Mouse (Mus musculus) forebrain, embryonic 16.5 days (tissue): ENCODE measurements at regions not wholly inside any gene's neighbourhood (a gene's known extent, or its start where the extent isn't known, plus 50 kb on each side); places are given as distances from the start of the nearest gene placed in this dataset.

Experiments used
- ATAC-seq: fragments of 200-750 bp; cut with Nextera tagmentation; 2 replicates; pipeline ENCODE4 v1.8.0; 2017; ENCODE audit warnings: mild to moderate bottlenecking, moderate library complexity
- H3K27ac ChIP-seq: fragments of 300-500 bp; sonication (generic); 2 replicates; pipeline ENCODE4 v1.5.1; 2014; ENCODE audit warnings: low read length, control low read depth
- H3K27me3 ChIP-seq: fragments of 300-500 bp; sonication (generic); replicated peaks from 2 replicates; pipeline ENCODE4 v1.6.1; 2014; ENCODE audit warnings: low read length; ENCODE audit not compliant: control insufficient read depth, insufficient read depth
- H3K36me3 ChIP-seq: fragments of 300-500 bp; sonication (generic); 2 replicates; pipeline ENCODE4 v1.6.1; 2014; ENCODE audit not compliant: control insufficient read depth, insufficient read depth
- H3K4me1 ChIP-seq: fragments of 300-500 bp; sonication (generic); replicated peaks from 2 replicates; pipeline ENCODE4 v1.6.1; 2014; ENCODE audit warnings: low read length; ENCODE audit not compliant: control insufficient read depth, insufficient read depth
- H3K4me2 ChIP-seq: fragments of 300-500 bp; sonication (generic); 2 replicates; pipeline ENCODE4 v1.6.1; 2014; ENCODE audit warnings: mild to moderate bottlenecking, low read length, control low read depth
- H3K4me3 ChIP-seq: fragments of 300-500 bp; sonication (generic); replicated peaks from 2 replicates; pipeline ENCODE4 v1.5.1; 2014; ENCODE audit warnings: mild to moderate bottlenecking, low read length, control low read depth
- H3K9ac ChIP-seq: fragments of 300-500 bp; sonication (generic); replicated peaks from 2 replicates; pipeline ENCODE4 v1.6.1; 2014; ENCODE audit warnings: low read depth, low read length, control low read depth
- H3K9me3 ChIP-seq: fragments of 300-500 bp; sonication (generic); 2 replicates; pipeline ENCODE4 v1.6.1; 2016; ENCODE audit warnings: low read length; ENCODE audit not compliant: control insufficient read depth
- WGBS: fragments of 180-500 bp; shearing (Covaris S2); extraction: QIAGEN DNeasy Blood & Tissue Kit; methylation state at CpG from one replicate; pipeline ENCODE4 v1.1.7; 2014; 5-methylcytosine and 5-hydroxymethylcytosine counted together

DNA sequence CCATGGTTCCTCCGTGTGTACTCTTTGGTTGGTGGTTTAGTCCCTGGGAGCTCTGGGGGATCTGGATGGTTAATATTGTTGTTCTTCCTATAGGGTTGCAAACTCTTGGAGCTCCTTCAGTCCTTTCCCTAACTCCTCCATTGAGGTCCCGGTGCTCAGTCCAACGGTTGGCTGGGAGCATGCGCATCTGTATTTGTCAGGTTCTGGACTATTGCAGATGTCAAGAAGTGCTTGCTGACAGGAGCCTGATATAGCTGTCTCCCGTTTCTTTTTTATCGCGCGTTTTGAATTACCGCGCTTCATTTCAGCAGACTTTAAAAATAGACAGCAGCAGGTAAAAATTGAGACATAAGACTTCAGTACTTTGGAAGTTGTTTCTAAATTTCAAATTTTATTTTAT lies 518.3 kb upstream of the Adgrl2 start:
- no peak overlapping the region for H3K4me3 ChIP-seq
- H3K27ac ChIP-seq: no peak overlapping the region
- H3K9me3 ChIP-seq: no peaks in the 10 kb centered on the region
- no peak overlapping the region for H3K9ac ChIP-seq
- no peaks in the 10 kb centered on the region for H3K27me3 ChIP-seq
- no peak for ATAC-seq
- no peak overlapping the region for H3K4me2 ChIP-seq
- H3K4me1 ChIP-seq: no peaks in the 10 kb centered on the region
- H3K36me3 ChIP-seq: no peaks in the 10 kb centered on the region
- 93% methylated on average over 10 of the region's 10 CpGs for WGBS

DNA sequence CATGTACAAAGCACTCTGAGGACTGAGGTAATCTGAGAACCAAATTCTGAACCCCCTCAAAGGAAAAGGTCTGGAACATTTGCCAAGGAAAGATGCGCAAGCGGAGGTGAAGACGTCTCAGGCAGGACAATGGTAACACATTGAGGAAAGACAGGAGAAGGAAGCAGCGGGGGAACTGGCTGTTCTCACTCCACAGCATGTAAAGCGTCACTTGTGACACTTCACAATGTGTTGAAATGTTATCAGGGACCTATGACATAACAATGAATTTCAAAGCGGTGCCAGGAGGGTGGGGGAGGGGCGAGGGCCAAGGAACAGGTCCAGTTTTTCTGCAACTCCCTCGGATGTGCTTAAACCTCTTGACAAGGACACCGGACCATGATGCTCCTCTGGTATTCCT lies 515.3 kb upstream of the Adgrl2 start:
- no peak for ATAC-seq

DNA sequence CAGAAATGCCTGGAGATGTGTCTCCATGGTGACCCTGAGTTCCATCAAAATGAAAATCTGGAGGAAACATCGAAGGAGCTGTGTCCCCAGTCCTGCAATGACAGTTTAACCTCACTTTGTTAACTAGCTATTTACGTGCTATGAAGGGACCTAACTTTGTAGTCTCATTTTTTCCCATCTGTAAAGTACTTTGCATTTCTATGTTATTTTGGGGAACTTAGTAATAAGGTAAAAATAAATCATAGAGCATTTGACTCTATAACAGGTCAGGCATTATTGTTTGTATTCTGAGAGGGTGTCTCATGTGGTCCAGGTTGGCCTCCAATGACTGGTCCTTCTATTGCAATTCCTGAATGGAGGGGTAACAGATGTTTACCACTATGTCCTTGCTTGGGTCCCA lies 513.6 kb upstream of the Adgrl2 start:
- no peaks in the 10 kb centered on the region for H3K4me1 ChIP-seq
- ATAC-seq: no peak
- no peaks in the 10 kb centered on the region for H3K36me3 ChIP-seq
- no peak overlapping the region for H3K27ac ChIP-seq
- no peaks in the 10 kb centered on the region for H3K27me3 ChIP-seq
- H3K4me2 ChIP-seq: no peak overlapping the region
- H3K9me3 ChIP-seq: no peaks in the 10 kb centered on the region
- no peak overlapping the region for H3K9ac ChIP-seq
- WGBS: 88% methylated on average over 2 of the region's 2 CpGs
- H3K4me3 ChIP-seq: no peak overlapping the region

More for the DNA sequence above, 515.3 kb upstream of the Adgrl2 start:
- H3K4me1 ChIP-seq: no peaks in the 10 kb centered on the region
- no peak overlapping the region for H3K4me3 ChIP-seq
- H3K4me2 ChIP-seq: no peak overlapping the region
- H3K27me3 ChIP-seq: no peaks in the 10 kb centered on the region
- 85% methylated on average over 9 of the region's 9 CpGs for WGBS
- H3K27ac ChIP-seq: no peak overlapping the region
- no peaks in the 10 kb centered on the region for H3K9me3 ChIP-seq
- no peak overlapping the region for H3K9ac ChIP-seq
- H3K36me3 ChIP-seq: no peaks in the 10 kb centered on the region

DNA sequence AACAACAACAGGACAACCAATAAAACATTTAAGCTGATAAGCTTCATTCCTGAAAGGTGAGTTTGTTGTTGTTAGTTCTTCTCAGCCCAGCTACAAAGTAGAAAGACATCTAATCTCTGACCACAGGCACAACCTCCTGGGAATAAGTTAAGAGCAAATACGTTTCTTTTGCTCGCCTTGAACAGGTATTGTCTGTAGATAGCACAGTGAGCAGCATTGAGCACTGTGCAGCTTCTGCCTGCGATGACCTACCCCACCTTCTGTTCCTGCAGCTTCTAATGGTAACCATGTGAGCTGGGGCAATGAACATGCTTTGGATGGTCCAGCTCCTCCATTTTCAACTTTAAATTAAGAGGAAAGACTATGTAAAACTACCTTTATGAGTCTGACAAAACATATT lies 509.8 kb upstream of the Adgrl2 start:
- Histone ChIP-seq H3K9ac (no peak overlapping the region), H3K36me3 (no peaks in the 10 kb centered on the region), H3K4me2 (no peak overlapping the region), H3K9me3 (no peaks in the 10 kb centered on the region), H3K27ac (no peak overlapping the region), H3K27me3 (no peaks in the 10 kb centered on the region), H3K4me1 (no peaks in the 10 kb centered on the region), H3K4me3 (no peak overlapping the region)
- no peak for ATAC-seq
- WGBS: 88% methylated on average over 3 of the region's 3 CpGs

DNA sequence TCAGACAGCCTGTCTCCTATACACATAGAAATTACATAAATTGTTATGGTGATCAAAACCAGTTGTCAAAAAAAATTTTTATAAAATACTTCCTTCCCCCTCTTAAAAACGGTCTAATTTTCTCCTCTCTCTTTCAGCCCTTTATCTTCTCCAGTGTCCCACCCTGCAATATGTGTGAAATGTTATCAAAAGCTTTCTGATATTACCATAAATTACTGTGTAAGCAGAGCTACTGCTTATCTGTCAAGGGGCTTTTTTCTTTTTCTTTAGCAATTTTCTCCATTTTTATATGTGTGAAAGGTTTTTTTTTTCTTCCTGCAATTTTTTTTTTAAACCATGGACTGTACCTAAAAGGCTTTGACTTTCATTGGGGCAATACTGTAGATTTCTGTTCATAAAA lies 508.4 kb upstream of the Adgrl2 start:
- H3K4me2 ChIP-seq: no peak overlapping the region
- no peaks in the 10 kb centered on the region for H3K9me3 ChIP-seq
- no peak overlapping the region for H3K4me3 ChIP-seq
- no peaks in the 10 kb centered on the region for H3K36me3 ChIP-seq
- 81% methylated on average over 1 of the region's 1 CpGs for WGBS
- no peak for ATAC-seq
- no peaks in the 10 kb centered on the region for H3K4me1 ChIP-seq
- no peak overlapping the region for H3K27ac ChIP-seq
- no peaks in the 10 kb centered on the region for H3K27me3 ChIP-seq
- no peak overlapping the region for H3K9ac ChIP-seq

DNA sequence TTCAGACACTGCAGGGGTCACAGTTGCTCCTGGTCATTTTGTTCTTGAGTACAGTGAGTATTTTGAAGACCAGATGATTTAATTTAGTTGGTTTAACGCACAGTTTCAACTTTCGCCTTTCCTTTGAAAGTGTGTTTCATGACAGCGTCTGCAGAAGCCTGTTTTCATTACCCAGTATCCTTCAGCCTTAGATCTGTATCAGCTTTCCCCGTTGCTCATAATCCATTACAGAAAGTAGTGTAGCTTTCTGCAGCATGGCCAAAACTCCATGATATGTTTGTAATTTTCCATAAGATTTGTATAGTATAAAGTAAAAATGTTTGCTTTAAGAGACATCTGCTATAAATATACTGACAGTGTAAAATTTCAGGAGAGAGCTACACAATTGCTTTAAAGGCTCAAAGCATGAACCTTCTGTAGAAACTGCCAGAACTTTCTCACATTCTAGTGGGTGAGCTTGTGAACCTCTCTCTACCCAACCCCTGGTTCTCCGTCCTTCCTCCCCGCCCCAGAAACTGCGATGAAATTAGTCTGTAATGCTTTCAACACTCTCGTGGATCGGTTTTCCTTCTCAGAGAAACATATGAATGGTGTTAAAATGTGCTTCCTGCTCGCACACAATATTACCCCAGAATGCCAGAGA lies 506.6 kb upstream of the Adgrl2 start:
- Histone ChIP-seq H3K36me3 (no peaks in the 10 kb centered on the region), H3K27ac (no peak overlapping the region), H3K9me3 (no peaks in the 10 kb centered on the region), H3K4me3 (no peak overlapping the region), H3K9ac (no peak overlapping the region), H3K4me1 (no peaks in the 10 kb centered on the region), H3K27me3 (no peaks in the 10 kb centered on the region), H3K4me2 (no peak overlapping the region)
- ATAC-seq: no peak
- 83% methylated on average over 10 of the region's 10 CpGs for WGBS

DNA sequence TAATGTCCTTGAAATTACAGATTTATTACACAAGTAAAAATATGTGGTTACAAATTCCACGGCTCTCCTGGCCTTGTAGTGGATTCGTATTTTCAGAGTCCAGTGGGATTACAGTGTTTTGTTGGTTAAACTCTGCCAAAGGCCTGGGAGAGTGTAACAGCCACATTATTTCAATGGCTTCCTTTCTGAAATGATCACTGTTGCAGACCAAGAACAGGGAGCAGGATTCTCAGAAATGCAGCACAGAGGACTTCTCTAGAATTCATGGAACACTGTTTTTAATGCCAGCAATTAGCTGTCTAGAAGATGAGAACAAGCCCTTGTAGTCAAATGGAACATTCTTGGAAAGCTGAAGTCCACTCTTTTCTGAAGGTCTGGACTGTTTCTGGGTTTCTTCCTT lies 505.8 kb upstream of the Adgrl2 start:
- Histone ChIP-seq H3K9me3 (no peaks in the 10 kb centered on the region), H3K36me3 (no peaks in the 10 kb centered on the region), H3K4me3 (no peak overlapping the region), H3K27ac (no peak overlapping the region), H3K9ac (no peak overlapping the region), H3K4me1 (no peaks in the 10 kb centered on the region), H3K4me2 (no peak overlapping the region), H3K27me3 (no peaks in the 10 kb centered on the region)
- 91% methylated on average over 2 of the region's 2 CpGs for WGBS
- no peak for ATAC-seq

DNA sequence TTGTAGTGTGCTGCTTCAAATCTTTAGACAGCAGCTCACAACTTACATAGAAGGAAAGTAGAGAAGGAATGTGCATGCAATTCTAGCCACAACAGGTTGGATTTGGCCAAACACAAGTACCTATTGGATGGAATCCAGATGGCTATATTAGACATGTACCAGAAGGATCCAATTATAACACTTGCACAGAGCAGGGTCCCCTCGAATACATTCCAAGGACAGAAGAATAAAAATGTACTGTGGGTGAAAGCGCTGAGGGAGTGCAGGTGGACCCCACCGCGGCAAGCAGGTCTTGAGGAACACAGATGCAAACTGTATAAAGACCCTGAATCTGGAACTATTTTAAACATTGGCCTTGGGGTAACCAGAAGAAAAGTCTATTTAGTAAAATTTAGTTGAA lies 497.8 kb upstream of the Adgrl2 start:
- WGBS: 89% methylated on average over 4 of the region's 4 CpGs
- H3K27ac ChIP-seq: no peak overlapping the region

DNA sequence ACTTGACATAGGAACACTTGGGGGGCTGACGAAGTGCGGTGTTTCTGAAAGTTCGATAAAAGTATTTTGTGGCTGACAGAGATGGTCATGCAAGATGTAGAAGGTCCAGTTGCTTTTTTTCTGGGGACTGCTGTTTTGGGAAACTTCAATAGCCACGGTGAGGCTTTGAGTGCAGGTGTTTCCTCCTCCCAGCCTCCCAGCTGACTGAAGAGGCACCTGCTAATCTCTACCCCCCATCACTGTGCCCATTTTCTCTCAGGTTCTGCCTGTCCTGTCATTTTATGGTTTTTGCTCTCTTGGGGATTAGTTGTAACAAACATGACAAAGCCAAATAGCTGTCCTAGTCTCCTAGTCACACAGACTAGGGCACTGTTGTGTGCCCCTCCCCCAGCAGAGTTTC lies 495.1 kb upstream of the Adgrl2 start:
- no peak overlapping the region for H3K4me2 ChIP-seq
- no peaks in the 10 kb centered on the region for H3K9me3 ChIP-seq
- no peaks in the 10 kb centered on the region for H3K36me3 ChIP-seq
- H3K9ac ChIP-seq: no peak overlapping the region
- ATAC-seq: no peak
- no peaks in the 10 kb centered on the region for H3K4me1 ChIP-seq
- no peak overlapping the region for H3K4me3 ChIP-seq
- no peaks in the 10 kb centered on the region for H3K27me3 ChIP-seq
- 83% methylated on average over 4 of the region's 4 CpGs for WGBS
- H3K27ac ChIP-seq: no peak overlapping the region

More for the DNA sequence above, 497.8 kb upstream of the Adgrl2 start:
- Histone ChIP-seq H3K4me3 (no peak overlapping the region), H3K9me3 (no peaks in the 10 kb centered on the region), H3K4me2 (no peak overlapping the region), H3K36me3 (no peaks in the 10 kb centered on the region), H3K27me3 (no peaks in the 10 kb centered on the region), H3K4me1 (no peaks in the 10 kb centered on the region), H3K9ac (no peak overlapping the region)
- no peak for ATAC-seq

DNA sequence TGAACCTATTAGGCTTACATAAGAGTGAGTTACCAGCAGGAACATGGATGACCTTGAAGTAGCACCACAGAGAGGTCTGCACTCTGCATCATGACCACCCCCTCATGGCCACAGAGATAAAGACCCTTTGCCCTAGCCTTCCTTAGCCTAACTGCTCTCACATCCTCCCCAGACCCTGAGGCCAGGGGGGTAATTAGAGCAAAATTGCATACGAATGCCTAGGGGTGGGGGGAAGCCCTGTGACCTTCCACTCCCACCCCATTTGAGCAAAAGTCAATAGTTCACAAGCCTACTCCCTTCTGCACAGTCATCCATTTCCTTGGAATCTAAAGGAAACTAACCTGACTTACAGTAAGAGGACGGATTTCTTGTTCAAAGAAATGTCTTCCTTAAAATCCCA lies 494.0 kb upstream of the Adgrl2 start:
- no peaks in the 10 kb centered on the region for H3K9me3 ChIP-seq
- no peak overlapping the region for H3K4me2 ChIP-seq
- H3K27me3 ChIP-seq: no peaks in the 10 kb centered on the region
- no peaks in the 10 kb centered on the region for H3K4me1 ChIP-seq
- H3K4me3 ChIP-seq: no peak overlapping the region
- H3K27ac ChIP-seq: no peak overlapping the region
- 84% methylated on average over 2 of the region's 2 CpGs for WGBS
- H3K9ac ChIP-seq: no peak overlapping the region
- H3K36me3 ChIP-seq: no peaks in the 10 kb centered on the region
- no peak for ATAC-seq
